Mouse (Mus musculus) lung, postnatal 0 days (tissue): Measurements from ENCODE around the gene Lcp2.

ENCODE experiments used
- CTCF ChIP-seq: IDR thresholded peaks from 2 replicates; pipeline ENCODE4 v1.5.1; 2016; ENCODE audit warnings: antibody characterized with exemption, mild to moderate bottlenecking
- EP300 ChIP-seq: IDR thresholded peaks from 2 replicates; pipeline ENCODE4 v1.6.1; 2016; ENCODE audit warnings: antibody characterized with exemption, mild to moderate bottlenecking, control low read depth

- TF ChIP-seq CTCF (no peak), EP300 (no peak)
These were observed 6.7 kb upstream of the Lcp2 start for GRCm38 (mm10) chr11:34040061-34040460.
